Mouse (Mus musculus) erythroblast, embryonic 14.5 days (primary cell): ENCODE data around the gene Rad51b. TPM values are rescaled to one million over a fixed set of nuclear protein-coding genes. Genes with fewer than 3 reads are reported as not detected.

Experiments used
- H3K27me3 ChIP-seq: 2 replicates; pipeline ENCODE4 v1.6.1; 2012; ENCODE audit warnings: inconsistent platforms; ENCODE audit not compliant: control insufficient read depth
- H3K36me3 ChIP-seq: 2 replicates; pipeline ENCODE4 v1.6.1; 2012; ENCODE audit warnings: mild to moderate bottlenecking, inconsistent platforms; ENCODE audit not compliant: control insufficient read depth
- H3K4me1 ChIP-seq: 2 replicates; pipeline ENCODE4 v1.6.1; 2012; ENCODE audit warnings: inconsistent platforms; ENCODE audit not compliant: control insufficient read depth
- H3K4me3 ChIP-seq: replicated peaks from 2 replicates; pipeline ENCODE3; 2012; ENCODE audit warnings: moderate library complexity, mild to moderate bottlenecking, inconsistent platforms
- H3K9me3 ChIP-seq: 2 replicates; pipeline ENCODE4 v1.6.1; 2012; ENCODE audit warnings: low read length, inconsistent platforms, mixed read lengths; ENCODE audit not compliant: control insufficient read depth
- GATA1 ChIP-seq: IDR thresholded peaks from 2 replicates; pipeline ENCODE4 v1.6.1; 2012; ENCODE audit warnings: low read length, inconsistent platforms, mixed read lengths
- TAL1 ChIP-seq: IDR thresholded peaks from 3 replicates; pipeline ENCODE4 v1.6.1; 2012; ENCODE audit warnings: low read length, inconsistent platforms, mixed read lengths
- polyA plus RNA-seq: library from polyadenylated mRNA; stranded (reverse); fragments of >175 nt; gene quantifications from 2 replicates; pipeline ENCODE4 v1.2.3, GENCODE M21; 2012

The Rad51b gene
- polyA plus RNA-seq, 1 experiment, result 0.06 TPM

GRCm38 (mm10) chr12:79326236-79326635 lies 29.2 kb downstream of the Rad51b start:
- peaks cover 15% of the 10 kb centered on the region for H3K36me3 ChIP-seq
- no peak for TF ChIP-seq TAL1

GRCm38 (mm10) chr12:79326745-79327144 lies 29.7 kb downstream of the Rad51b start:
- H3K4me1 ChIP-seq, result no peaks in the 10 kb centered on the region
- no peaks in the 10 kb centered on the region for H3K27me3 ChIP-seq
- no peaks in the 10 kb centered on the region for H3K9me3 ChIP-seq
- H3K36me3 ChIP-seq, result peaks cover 15% of the 10 kb centered on the region
- H3K4me3 ChIP-seq, result no peak overlapping the region
- TF ChIP-seq GATA1, result no peak
- no peak for TF ChIP-seq TAL1

More at GRCm38 (mm10) chr12:79326236-79326635, 29.2 kb downstream of the Rad51b start:
- Histone ChIP-seq H3K4me3 (no peak overlapping the region), H3K9me3 (no peaks in the 10 kb centered on the region), H3K4me1 (no peaks in the 10 kb centered on the region), H3K27me3 (no peaks in the 10 kb centered on the region)

DNA sequence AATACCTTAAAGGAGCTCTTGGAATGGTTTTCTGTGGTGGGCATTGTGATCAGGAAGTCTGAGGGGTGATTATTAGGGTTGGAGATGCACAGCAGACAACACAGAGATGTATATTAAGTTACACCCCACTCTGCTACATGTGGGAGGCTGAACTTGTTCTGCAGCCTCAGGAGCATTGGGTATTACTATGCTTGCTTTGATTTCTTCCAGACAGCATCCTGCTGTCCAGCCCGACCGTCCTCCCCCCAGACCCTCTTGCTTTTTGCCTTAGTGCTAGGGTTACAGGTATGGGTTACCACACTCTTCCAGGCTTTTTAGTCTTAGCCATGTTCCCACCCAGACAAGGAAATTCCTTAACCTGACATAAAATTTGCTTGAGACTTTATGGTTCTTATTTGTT lies 30.8 kb downstream of the Rad51b start:
- H3K4me1 ChIP-seq, result no peaks in the 10 kb centered on the region
- TF ChIP-seq TAL1 (no peak), GATA1 (no peak)
- H3K9me3 ChIP-seq, result no peaks in the 10 kb centered on the region
- no peaks in the 10 kb centered on the region for H3K27me3 ChIP-seq
- H3K4me3 ChIP-seq, result no peak overlapping the region
- H3K36me3 ChIP-seq, result peaks cover 15% of the 10 kb centered on the region

DNA sequence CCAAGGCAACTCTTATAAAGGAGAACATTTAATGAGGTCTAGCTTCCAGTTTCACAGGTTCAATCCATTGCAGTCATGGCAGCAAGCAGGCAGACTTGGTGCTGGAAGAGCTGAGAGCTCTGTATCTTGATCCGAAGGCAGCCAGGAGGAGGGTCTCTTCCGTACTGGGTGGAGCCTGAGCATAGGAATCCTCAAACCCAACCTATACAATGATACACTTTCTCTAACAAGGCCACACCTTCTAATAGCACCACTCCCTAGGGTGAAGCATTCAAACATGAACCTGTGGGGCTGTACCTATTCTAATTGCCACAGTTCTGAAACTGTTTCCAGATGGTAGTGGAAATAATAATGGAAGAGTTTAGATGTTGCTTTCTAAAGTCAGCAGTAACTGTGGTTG lies 33.5 kb downstream of the Rad51b start:
- Histone ChIP-seq H3K4me1 (no peaks in the 10 kb centered on the region), H3K36me3 (peaks cover 35% of the 10 kb centered on the region)
- TF ChIP-seq GATA1 (no peak), TAL1 (no peak)

DNA sequence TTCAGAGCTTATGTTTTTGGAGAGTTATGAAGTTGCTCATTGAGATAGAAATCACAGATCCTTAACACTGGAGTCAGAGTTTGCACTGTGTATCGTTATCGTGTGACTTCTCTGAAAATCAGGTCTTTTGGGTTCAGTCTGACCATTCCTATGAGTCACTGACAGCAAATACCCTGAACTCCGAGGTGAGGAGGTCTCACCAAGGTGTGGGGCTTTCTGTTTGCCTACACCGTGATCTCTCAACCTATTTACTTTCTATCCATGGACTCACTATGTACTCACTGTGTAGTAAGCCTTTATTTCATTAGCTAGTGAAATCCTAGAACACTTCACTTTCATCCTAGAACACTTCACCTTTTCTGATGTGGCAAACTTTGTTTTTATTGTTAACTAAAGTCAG lies 34.6 kb downstream of the Rad51b start:
- H3K36me3 ChIP-seq, result peaks cover 31% of the 10 kb centered on the region

More for the DNA sequence above, 33.5 kb downstream of the Rad51b start:
- no peak overlapping the region for H3K4me3 ChIP-seq
- H3K27me3 ChIP-seq, result no peaks in the 10 kb centered on the region
- H3K9me3 ChIP-seq, result peaks cover 11% of the 10 kb centered on the region

GRCm38 (mm10) chr12:79338791-79339190 lies 41.7 kb downstream of the Rad51b start:
- no peaks in the 10 kb centered on the region for H3K4me1 ChIP-seq
- peaks cover 10% of the 10 kb centered on the region for H3K9me3 ChIP-seq
- H3K4me3 ChIP-seq, result no peak overlapping the region
- no peaks in the 10 kb centered on the region for H3K27me3 ChIP-seq
- TF ChIP-seq TAL1 (no peak), GATA1 (no peak)
- H3K36me3 ChIP-seq, result peaks cover 18% of the 10 kb centered on the region

More for the DNA sequence above, 34.6 kb downstream of the Rad51b start:
- H3K4me3 ChIP-seq, result no peak overlapping the region
- TF ChIP-seq TAL1 (no peak), GATA1 (no peak)
- no peaks in the 10 kb centered on the region for H3K27me3 ChIP-seq
- no peaks in the 10 kb centered on the region for H3K4me1 ChIP-seq
- peaks cover 11% of the 10 kb centered on the region for H3K9me3 ChIP-seq

GRCm38 (mm10) chr12:79340513-79340912 lies 43.4 kb downstream of the Rad51b start:
- Histone ChIP-seq H3K4me1 (no peaks in the 10 kb centered on the region), H3K4me3 (no peak overlapping the region), H3K27me3 (no peaks in the 10 kb centered on the region), H3K9me3 (no peaks in the 10 kb centered on the region), H3K36me3 (peaks cover 2% of the 10 kb centered on the region)
- TF ChIP-seq GATA1, result no peak
- no peak for TF ChIP-seq TAL1

- Histone ChIP-seq H3K4me1 (no peaks in the 10 kb centered on the region), H3K9me3 (no peaks in the 10 kb centered on the region), H3K27me3 (no peaks in the 10 kb centered on the region), H3K4me3 (no peak overlapping the region), H3K36me3 (peaks cover 2% of the 10 kb centered on the region)
- TF ChIP-seq TAL1, result no peak
These were observed 44.3 kb downstream of the Rad51b start for GRCm38 (mm10) chr12:79341291-79341845.

DNA sequence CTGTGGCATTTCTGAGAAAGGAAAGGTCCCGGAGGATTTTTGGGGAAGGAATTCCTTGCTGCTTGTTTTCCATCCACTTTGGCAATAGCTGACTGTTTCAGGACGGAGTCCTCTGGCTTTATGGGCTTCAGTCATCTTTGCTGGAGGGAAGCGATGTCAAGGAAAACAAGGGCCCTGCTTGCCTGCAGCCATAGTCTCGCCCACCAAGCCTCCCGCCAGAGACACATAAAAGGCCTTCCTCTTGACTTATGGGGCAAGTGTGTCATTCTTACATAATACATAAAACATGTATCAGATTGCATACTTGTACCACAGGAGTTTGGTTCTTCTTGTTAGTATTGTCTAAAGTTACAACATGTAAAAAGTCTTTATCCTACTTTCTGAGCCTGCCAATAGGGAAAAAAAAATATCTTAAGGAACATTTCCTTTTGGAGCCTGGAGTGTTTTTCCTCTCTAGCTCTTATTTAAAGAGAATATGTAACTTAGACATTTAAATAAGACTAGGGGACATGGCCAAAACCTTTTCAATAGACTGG lies 49.2 kb downstream of the Rad51b start:
- Histone ChIP-seq H3K9me3 (no peaks in the 10 kb centered on the region), H3K4me3 (no peak overlapping the region)

GRCm38 (mm10) chr12:79347643-79348042 lies 50.6 kb downstream of the Rad51b start:
- H3K27me3 ChIP-seq, result no peaks in the 10 kb centered on the region
- peaks cover 8% of the 10 kb centered on the region for H3K4me1 ChIP-seq
- TF ChIP-seq TAL1 (no peak), GATA1 (no peak)
- no peak overlapping the region for H3K4me3 ChIP-seq
- no peaks in the 10 kb centered on the region for H3K9me3 ChIP-seq
- H3K36me3 ChIP-seq, result no peaks in the 10 kb centered on the region

More for the DNA sequence above, 49.2 kb downstream of the Rad51b start:
- no peaks in the 10 kb centered on the region for H3K4me1 ChIP-seq
- no peaks in the 10 kb centered on the region for H3K27me3 ChIP-seq
- no peaks in the 10 kb centered on the region for H3K36me3 ChIP-seq
- no peak for TF ChIP-seq TAL1
- TF ChIP-seq GATA1, result no peak
